Mouse (Mus musculus) NIH3T3 (cell line): ENCODE measurements around the gene Gpr173.

ENCODE experiments used
- DNase-seq: peaks from one replicate; pipeline ENCODE4 v3.0.0-alpha.2; 2012; ENCODE audit warnings: low read depth

Gpr173 gene

GRCm38 (mm10) chrX:152306224-152306623 lies 62.3 kb downstream of the Gpr173 start:
- DNase-seq = no peak
